Mouse (Mus musculus) neural tube, embryonic 13.5 days (tissue): ENCODE measurements around the gene Arhgap21. TPM values are rescaled to one million over a fixed set of nuclear protein-coding genes. Genes with fewer than 3 reads are reported as not detected.

Experiments
- ATAC-seq: fragments of 200-750 bp; cut with Nextera tagmentation; 2 replicates; pipeline ENCODE4 v1.8.0; 2017; ENCODE audit warnings: low read depth, mild to moderate bottlenecking, moderate TSS enrichment, moderate library complexity
- H3K27ac ChIP-seq: fragments of 300-500 bp; sonication (generic); replicated peaks from 2 replicates; pipeline ENCODE4 v1.5.1; 2015; ENCODE audit warnings: moderate library complexity, mild to moderate bottlenecking, inconsistent platforms
- H3K27me3 ChIP-seq: fragments of 300-500 bp; sonication (generic); 2 replicates; pipeline ENCODE4 v1.6.1; 2015; ENCODE audit warnings: mild to moderate bottlenecking, inconsistent platforms
- H3K36me3 ChIP-seq: fragments of 300-500 bp; sonication (generic); 2 replicates; pipeline ENCODE4 v1.6.1; 2015; ENCODE audit warnings: mild to moderate bottlenecking, inconsistent platforms
- H3K4me1 ChIP-seq: fragments of 300-500 bp; sonication (generic); replicated peaks from 2 replicates; pipeline ENCODE4 v1.6.1; 2015; ENCODE audit warnings: inconsistent platforms
- H3K4me2 ChIP-seq: fragments of 300-500 bp; sonication (generic); 2 replicates; pipeline ENCODE4 v1.6.1; 2015; ENCODE audit warnings: inconsistent platforms, mild to moderate bottlenecking, moderate library complexity
- H3K4me3 ChIP-seq: fragments of 300-500 bp; sonication (generic); 2 replicates; pipeline ENCODE4 v1.5.1; 2015; ENCODE audit warnings: mild to moderate bottlenecking, inconsistent platforms
- H3K9ac ChIP-seq: fragments of 300-500 bp; sonication (generic); 2 replicates; pipeline ENCODE4 v1.6.1; 2015; ENCODE audit warnings: moderate library complexity, mild to moderate bottlenecking, inconsistent platforms
- H3K9me3 ChIP-seq: fragments of 300-500 bp; sonication (generic); 2 replicates; pipeline ENCODE4 v1.6.1; 2016; ENCODE audit warnings: inconsistent platforms
- WGBS: fragments of 180-500 bp; shearing (Covaris S2); methylation state at CpG from one replicate; pipeline ENCODE4 v1.1.7; 2015; 5-methylcytosine and 5-hydroxymethylcytosine counted together
- polyA plus RNA-seq: library from polyadenylated mRNA; unstranded; fragments of >200 nt; fragmentation: Nextera tagmentation; extraction: Ambion mirVana; gene quantifications from 2 replicates; pipeline ENCODE4 v1.2.1, GENCODE M21; 2015

Gene Arhgap21
- polyA plus RNA-seq, 1 experiment from 2014 or later: 34.9 TPM

GRCm38 (mm10) chr2:20869212-20869965 is 99.3 kb downstream of the Arhgap21 start:
- H3K4me3 ChIP-seq: no peak overlapping the region
- no peak overlapping the region for H3K4me2 ChIP-seq
- H3K9me3 ChIP-seq: no peaks in the 10 kb centered on the region
- no peak for ATAC-seq
- H3K36me3 ChIP-seq: peaks cover 33% of the 10 kb centered on the region
- no peaks in the 10 kb centered on the region for H3K4me1 ChIP-seq
- H3K9ac ChIP-seq: no peak overlapping the region
- H3K27me3 ChIP-seq: no peaks in the 10 kb centered on the region
- WGBS: 49% methylated on average over 2 of the region's 2 CpGs
- H3K27ac ChIP-seq: no peak overlapping the region

- Histone ChIP-seq H3K27ac (no peak overlapping the region), H3K4me3 (no peak overlapping the region), H3K27me3 (no peaks in the 10 kb centered on the region), H3K9ac (no peak overlapping the region), H3K36me3 (peaks cover 42% of the 10 kb centered on the region), H3K4me1 (no peaks in the 10 kb centered on the region), H3K9me3 (no peaks in the 10 kb centered on the region), H3K4me2 (no peak overlapping the region)
- ATAC-seq: no peak
Measured at GRCm38 (mm10) chr2:20868052-20868451, 100.6 kb downstream of the Arhgap21 start.

DNA sequence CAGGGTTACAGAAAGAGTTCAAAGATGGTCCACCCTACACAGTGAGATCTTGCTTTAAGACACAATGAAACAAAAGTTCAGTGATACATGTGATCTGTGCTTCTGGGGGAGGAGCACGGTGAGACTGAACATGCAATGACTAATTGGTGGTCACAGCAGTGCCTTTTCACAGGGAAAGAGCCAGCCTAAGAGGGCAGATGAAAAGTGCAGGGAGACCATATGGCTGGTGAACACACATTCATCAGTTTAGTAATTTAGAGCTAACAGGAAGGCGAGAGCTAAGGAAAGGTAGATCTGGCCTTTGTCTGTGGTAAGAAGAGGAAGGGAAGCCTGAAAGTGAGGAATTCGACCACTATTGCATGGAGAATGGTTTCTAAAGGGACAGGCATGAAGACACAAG is 102.9 kb downstream of the Arhgap21 start:
- Histone ChIP-seq H3K4me3 (no peak overlapping the region), H3K4me2 (no peak overlapping the region), H3K9me3 (no peaks in the 10 kb centered on the region), H3K27me3 (no peaks in the 10 kb centered on the region), H3K9ac (no peak overlapping the region), H3K4me1 (no peaks in the 10 kb centered on the region), H3K36me3 (peaks cover 53% of the 10 kb centered on the region), H3K27ac (0 out of 2 replicates have a peak overlapping the region, but pooled peaks have one; percentile 28)
- whole genome bisulfite sequencing: 61% methylated on average over 3 of the region's 3 CpGs
- no peak for ATAC-seq

DNA sequence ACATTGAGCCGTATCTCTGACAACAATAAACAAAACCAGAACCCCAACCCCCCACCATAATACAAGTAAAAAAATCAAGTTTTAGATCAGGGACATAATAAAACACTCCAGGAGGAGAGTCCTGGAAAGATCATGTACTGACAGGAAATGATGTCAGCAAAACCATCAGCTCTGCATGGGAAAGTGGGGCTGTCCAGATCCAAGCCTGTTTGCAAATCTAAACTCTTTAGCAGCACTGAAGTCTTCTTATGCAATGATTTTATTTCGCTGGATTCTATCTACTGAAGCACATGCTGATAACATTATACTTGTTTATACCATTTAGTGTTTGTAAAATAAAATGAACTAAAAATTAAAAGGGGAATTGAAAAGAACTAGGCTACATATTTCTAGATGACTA is 104.1 kb downstream of the Arhgap21 start:
- Histone ChIP-seq H3K27me3 (no peaks in the 10 kb centered on the region), H3K36me3 (peaks cover 64% of the 10 kb centered on the region), H3K27ac (no peak overlapping the region), H3K9ac (no peak overlapping the region), H3K4me3 (no peak overlapping the region), H3K4me1 (no peaks in the 10 kb centered on the region), H3K4me2 (no peak overlapping the region), H3K9me3 (no peaks in the 10 kb centered on the region)
- WGBS: 91% methylated on average over 2 of the region's 2 CpGs
- no peak for ATAC-seq

DNA sequence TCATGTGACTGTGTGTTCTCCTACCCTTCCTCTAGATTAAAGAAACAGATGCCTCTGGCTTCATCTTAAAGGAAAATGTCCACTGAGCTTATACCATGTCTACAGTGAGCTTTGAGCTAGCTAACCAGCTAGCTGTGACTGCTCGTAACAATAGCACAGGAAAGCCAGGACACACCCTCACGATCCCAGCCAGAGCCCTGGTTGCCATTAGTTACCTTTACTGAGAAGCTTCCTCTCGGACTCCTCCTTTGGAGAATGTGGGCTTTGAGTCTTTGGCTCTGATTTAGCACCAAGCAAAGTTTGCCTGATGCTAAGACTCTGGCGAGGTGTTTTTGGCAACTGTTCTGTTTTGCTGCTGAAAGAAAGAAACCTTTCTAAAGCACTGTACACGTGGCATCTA is 107.9 kb downstream of the Arhgap21 start:
- H3K9me3 ChIP-seq: no peaks in the 10 kb centered on the region
- H3K9ac ChIP-seq: no peak overlapping the region
- H3K27me3 ChIP-seq: no peaks in the 10 kb centered on the region
- no peak overlapping the region for H3K4me3 ChIP-seq
- ATAC-seq: no peak
- whole genome bisulfite sequencing: 85% methylated on average over 5 of the region's 5 CpGs
- no peaks in the 10 kb centered on the region for H3K4me1 ChIP-seq
- no peak overlapping the region for H3K4me2 ChIP-seq
- H3K36me3 ChIP-seq: peaks cover 96% of the 10 kb centered on the region
- no peak overlapping the region for H3K27ac ChIP-seq

- Histone ChIP-seq H3K27me3 (no peaks in the 10 kb centered on the region), H3K27ac (0 out of 2 replicates have a peak overlapping the region, but pooled peaks have one; percentile 9), H3K4me3 (no peak overlapping the region), H3K9ac (no peak overlapping the region), H3K4me2 (no peak overlapping the region), H3K36me3 (peaks cover 78% of the 10 kb centered on the region), H3K4me1 (no peaks in the 10 kb centered on the region), H3K9me3 (no peaks in the 10 kb centered on the region)
- ATAC-seq: peak; percentile 27; the same call in 1 of the 2 replicates
- WGBS: 75% methylated on average over 18 of the region's 18 CpGs
Measured at GRCm38 (mm10) chr2:20849346-20849745, 119.3 kb downstream of the Arhgap21 start.

DNA sequence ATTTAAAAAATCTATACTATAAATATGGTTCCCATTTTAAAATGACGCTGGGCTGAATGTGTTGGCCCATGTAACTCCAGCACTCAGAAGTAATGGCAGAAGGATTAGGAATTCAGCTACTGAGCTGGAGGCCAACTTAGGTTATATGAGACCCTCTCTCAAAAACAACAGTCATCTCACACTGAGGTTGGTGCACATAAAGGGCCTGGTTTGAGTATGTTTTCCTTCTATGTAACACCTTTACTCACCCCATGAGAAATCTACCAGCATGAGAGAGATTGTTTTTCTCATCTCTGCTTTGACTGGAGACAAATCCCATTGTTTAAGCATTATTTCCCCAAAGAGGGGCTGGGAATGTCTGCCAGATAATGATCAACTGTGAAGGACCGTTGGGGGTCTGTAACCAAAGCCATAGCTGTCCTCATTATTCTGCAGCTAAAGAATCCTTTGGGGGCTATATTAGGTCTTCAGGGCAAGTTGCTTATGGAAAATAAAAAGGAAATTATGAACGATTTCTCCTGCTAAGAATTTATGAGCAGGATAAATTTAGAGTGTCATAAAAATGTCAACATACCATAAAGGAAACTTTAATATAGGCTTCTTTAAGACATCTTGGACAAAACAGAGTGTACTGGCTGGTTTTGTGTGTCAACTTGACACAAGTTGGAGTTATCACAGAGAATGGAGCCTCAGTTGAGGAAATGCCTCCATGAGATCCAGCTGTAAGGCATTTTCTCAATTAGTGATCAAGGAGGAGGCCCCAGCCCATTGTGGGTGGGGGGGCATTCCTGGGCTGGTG is 136.9 kb downstream of the Arhgap21 start:
- Histone ChIP-seq H3K4me3 (no peak overlapping the region), H3K4me1 (no peaks in the 10 kb centered on the region), H3K27ac (no peak overlapping the region), H3K9me3 (no peaks in the 10 kb centered on the region), H3K36me3 (no peaks in the 10 kb centered on the region), H3K4me2 (no peak overlapping the region), H3K27me3 (no peaks in the 10 kb centered on the region), H3K9ac (no peak overlapping the region)
- ATAC-seq: peak; percentile 43; the same call in 1 of the 2 replicates
- 56% methylated on average over 3 of the region's 3 CpGs for WGBS

- no peak overlapping the region for H3K9ac ChIP-seq
- no peak overlapping the region for H3K4me2 ChIP-seq
- no peaks in the 10 kb centered on the region for H3K27me3 ChIP-seq
- ATAC-seq: peak; percentile 36; the same call in 1 of the 2 replicates
- H3K4me1 ChIP-seq: no peaks in the 10 kb centered on the region
- H3K9me3 ChIP-seq: no peaks in the 10 kb centered on the region
- WGBS: 67% methylated on average over 3 of the region's 3 CpGs
- no peaks in the 10 kb centered on the region for H3K36me3 ChIP-seq
- H3K4me3 ChIP-seq: no peak overlapping the region
- no peak overlapping the region for H3K27ac ChIP-seq
Measured at GRCm38 (mm10) chr2:20830882-20831281, 137.8 kb downstream of the Arhgap21 start.

DNA sequence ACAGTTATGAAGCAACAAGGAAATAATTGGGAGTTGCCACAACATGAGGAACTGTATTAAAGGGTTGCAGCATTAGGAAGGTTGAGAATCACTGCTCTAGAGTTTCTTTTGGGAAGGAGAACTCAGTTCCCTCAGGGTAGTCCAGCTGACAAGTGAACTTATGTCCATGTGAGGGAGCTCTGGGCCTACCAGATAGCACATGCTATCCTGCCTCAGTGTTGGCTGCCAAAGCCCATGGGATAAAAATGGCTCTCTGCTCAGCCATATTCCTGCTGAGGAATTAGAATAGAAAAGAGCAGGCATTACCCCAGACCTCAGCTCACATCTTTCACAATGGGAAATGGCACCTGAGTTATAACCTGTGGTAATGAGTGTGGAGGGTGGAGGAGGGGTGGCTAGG is 142.4 kb downstream of the Arhgap21 start:
- no peaks in the 10 kb centered on the region for H3K9me3 ChIP-seq
- no peak overlapping the region for H3K27ac ChIP-seq
- no peaks in the 10 kb centered on the region for H3K36me3 ChIP-seq
- no peak for ATAC-seq
- H3K4me3 ChIP-seq: no peak overlapping the region
- no peak overlapping the region for H3K4me2 ChIP-seq
- no peaks in the 10 kb centered on the region for H3K27me3 ChIP-seq
- no peak overlapping the region for H3K9ac ChIP-seq
- H3K4me1 ChIP-seq: no peaks in the 10 kb centered on the region

DNA sequence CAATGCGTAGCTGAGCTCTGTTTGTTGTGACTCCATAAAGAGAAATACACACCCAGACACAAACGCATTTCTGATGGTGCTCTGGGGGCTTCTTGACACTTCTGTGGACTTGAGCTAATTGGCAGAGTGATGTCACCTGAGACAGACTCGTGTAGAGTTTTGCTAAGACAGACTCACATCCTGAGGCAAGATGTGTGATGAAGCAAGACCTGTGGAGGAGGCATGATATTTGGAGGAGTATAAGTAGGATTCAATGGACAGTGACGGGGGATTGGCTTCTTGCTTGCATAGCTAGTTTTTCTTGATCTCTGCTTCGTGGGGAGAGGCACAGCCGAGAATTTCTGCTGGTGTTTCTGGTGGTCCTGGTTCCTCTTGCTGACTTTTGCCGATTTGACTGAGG is 150.5 kb downstream of the Arhgap21 start:
- Histone ChIP-seq H3K4me2 (no peak overlapping the region), H3K4me1 (no peaks in the 10 kb centered on the region), H3K27me3 (no peaks in the 10 kb centered on the region), H3K27ac (no peak overlapping the region), H3K9me3 (0 out of 2 replicates have a peak, but pooled peaks cover 4% of the 10 kb centered on the region), H3K4me3 (no peak overlapping the region), H3K9ac (no peak overlapping the region), H3K36me3 (no peaks in the 10 kb centered on the region)
- no peak for ATAC-seq
- WGBS: 85% methylated on average over 7 of the region's 7 CpGs

DNA sequence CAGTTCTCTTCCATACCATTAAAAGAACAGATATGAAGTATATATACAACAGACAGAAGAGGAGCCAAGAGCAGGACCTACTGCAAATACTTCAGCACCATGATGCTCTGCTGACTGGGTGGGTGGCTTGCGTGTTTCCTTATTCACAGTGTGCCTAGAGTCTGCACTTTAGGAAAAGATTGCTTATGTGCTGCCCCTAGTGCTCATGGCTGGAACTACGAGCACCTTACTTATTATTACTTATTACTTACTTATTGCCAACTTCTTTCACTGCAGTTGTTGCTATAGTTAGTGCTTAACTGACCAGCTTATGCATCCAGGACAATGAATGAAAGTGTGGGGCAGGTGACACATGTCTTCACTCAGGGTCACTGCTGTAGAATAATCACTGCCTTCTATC is 154.7 kb downstream of the Arhgap21 start:
- WGBS: 85% methylated on average over 2 of the region's 2 CpGs

GRCm38 (mm10) chr2:20811506-20811905 is 157.2 kb downstream of the Arhgap21 start:
- no peaks in the 10 kb centered on the region for H3K27me3 ChIP-seq
- H3K4me1 ChIP-seq: no peaks in the 10 kb centered on the region
- H3K4me2 ChIP-seq: no peak overlapping the region
- 0 out of 2 replicates have a peak, but pooled peaks cover 4% of the 10 kb centered on the region for H3K9me3 ChIP-seq
- WGBS: 87% methylated on average over 8 of the region's 8 CpGs
- H3K36me3 ChIP-seq: no peaks in the 10 kb centered on the region
- no peak overlapping the region for H3K9ac ChIP-seq
- ATAC-seq: no peak
- no peak overlapping the region for H3K4me3 ChIP-seq
- H3K27ac ChIP-seq: no peak overlapping the region

More for the DNA sequence above, 154.7 kb downstream of the Arhgap21 start:
- no peak overlapping the region for H3K27ac ChIP-seq
- 0 out of 2 replicates have a peak, but pooled peaks cover 4% of the 10 kb centered on the region for H3K9me3 ChIP-seq
- no peaks in the 10 kb centered on the region for H3K4me1 ChIP-seq
- no peak overlapping the region for H3K4me3 ChIP-seq
- H3K4me2 ChIP-seq: no peak overlapping the region
- H3K9ac ChIP-seq: no peak overlapping the region
- no peak for ATAC-seq
- no peaks in the 10 kb centered on the region for H3K27me3 ChIP-seq
- H3K36me3 ChIP-seq: no peaks in the 10 kb centered on the region
